Mouse (Mus musculus) frontal cortex, adult 2 months (tissue): Measurements from ENCODE around the gene Pstk. TPM values are rescaled to one million over a fixed set of nuclear protein-coding genes. Genes with fewer than 3 reads are reported as not detected.
A peak's percentile ranks its signal among the peaks of the same experiment; 100 is the strongest.
"Not testable (repeated sequence)": the region's sequence is repeated elsewhere in the genome, so short reads cannot be mapped to it uniquely, and the experiment has no call there.

Source experiments
- DNase-seq, 2 experiments: peaks; one replicate each; pipeline ENCODE4 v3.0.0; 2022; ENCODE audit warnings: low spot score in 1 of 2; ENCODE audit errors: extremely low spot score in 1 of 2
- polyA plus RNA-seq: library from polyadenylated mRNA; depleted of rRNA; stranded (reverse); fragments of >200 nt; gene quantifications from 2 replicates; pipeline ENCODE4 v1.2.3, GENCODE M21; 2012; rRNA removed

The Pstk gene
- polyA plus RNA-seq: 54.4 and 57.6 TPM in 2 replicates

- peak; percentile 70 to 90 for DNase-seq
Observed at GRCm38 (mm10) chr7:131370648-131371469, at the start of gene Pstk. TSS of gene Pstk (plus strand) at chr7:131371141.

- DNase-seq: no peak
Observed at GRCm38 (mm10) chr7:131322192-131322591, 48.7 kb upstream of the Pstk start, which contains the start of gene Cuzd1. TSS of gene Cuzd1 (minus strand) at chr7:131322292.

- no peak for DNase-seq
Observed at GRCm38 (mm10) chr7:131327054-131327453, 43.9 kb upstream of the Pstk start.

GRCm38 (mm10) chr7:131329416-131329815, 41.5 kb upstream of the Pstk start, which contains the start of gene Fam24b:
TSS of gene Fam24b (minus strand) at chr7:131329516.
- no peak for DNase-seq

GRCm38 (mm10) chr7:131331688-131332087, 39.3 kb upstream of the Pstk start:
- DNase-seq: no peak

GRCm38 (mm10) chr7:131333564-131333963, 37.4 kb upstream of the Pstk start, which contains the start of gene Fam24a:
TSS of gene Fam24a (plus strand) at chr7:131333864.
- no peak for DNase-seq

GRCm38 (mm10) chr7:131337502-131338068, 33.4 kb upstream of the Pstk start:
- DNase-seq: no peak

GRCm38 (mm10) chr7:131345856-131346541, 24.9 kb upstream of the Pstk start:
- no peak for DNase-seq

GRCm38 (mm10) chr7:131356105-131356504, 14.8 kb upstream of the Pstk start:
- no peak for DNase-seq

- DNase-seq: no peak
Observed at GRCm38 (mm10) chr7:131362269-131362614, 8.7 kb upstream of the Pstk start.

- DNase-seq: peak; percentile 92 to 97
Observed at GRCm38 (mm10) chr7:131362615-131363300, 8.2 kb upstream of the Pstk start, which contains the start of gene 2310057M21Rik. TSS of gene 2310057M21Rik (minus strand) at chr7:131362759.

GRCm38 (mm10) chr7:131364131-131364530, 6.8 kb upstream of the Pstk start:
- DNase-seq: no peak

GRCm38 (mm10) chr7:131371470-131371860, 524 bp downstream of the Pstk start:
- no peak for DNase-seq

GRCm38 (mm10) chr7:131371880-131372651, 1.1 kb downstream of the Pstk start:
- no peak for DNase-seq

- not testable (repeated sequence) for DNase-seq
Observed at GRCm38 (mm10) chr7:131391761-131392160, 20.8 kb downstream of the Pstk start.

GRCm38 (mm10) chr7:131409321-131409987, 38.5 kb downstream of the Pstk start:
- DNase-seq: no peak

GRCm38 (mm10) chr7:131409988-131410385, 39.0 kb downstream of the Pstk start:
- peak in 1 of 2 experiments; percentile 17 for DNase-seq

- peak; percentile 97 to 100 for DNase-seq
Observed at GRCm38 (mm10) chr7:131410416-131411058, 39.6 kb downstream of the Pstk start, which contains the start of the genes Ikzf5 and Acadsb. TSS of gene Ikzf5 (minus strand) at chr7:131410521. TSS of gene Acadsb (plus strand) at chr7:131410601.
